Mouse (Mus musculus): ENCODE data around the gene Gemin2. TPM values are rescaled to one million over a fixed set of nuclear protein-coding genes. Genes with fewer than 3 reads are reported as not detected.

The Gemin2 gene
- polyA plus RNA-seq, 1 experiment from 2014 or later = 40.2 TPM

- peaks cover 2% of the 10 kb centered on the region; the same call in 1 of the 2 replicates for H3K4me1 ChIP-seq (ENCODE audit: control insufficient read depth, insufficient read depth, low read length)
- H3K27ac ChIP-seq (replicated peaks; ENCODE audit: low read depth, low read length) = no peak overlapping the region
- peaks cover 11% of the 10 kb centered on the region for H3K36me3 ChIP-seq (ENCODE audit: control insufficient read depth, insufficient read depth, low read length)
- WGBS = 85% methylated on average over 8 of the region's 8 CpGs
- DNase-seq (ENCODE audit: low spot score) (no peak), ATAC-seq (ENCODE audit: insufficient number of reproducible peaks, low FRiP score, low TSS enrichment, low read depth) (no peak)
- H3K9me3 ChIP-seq (ENCODE audit: control insufficient read depth, low read length) = no peaks in the 10 kb centered on the region
- H3K9ac ChIP-seq (ENCODE audit: low read length) = no peak overlapping the region
- no peaks in the 10 kb centered on the region for H3K27me3 ChIP-seq (ENCODE audit: control insufficient read depth, insufficient read depth, low read length)
- H3K4me2 ChIP-seq (ENCODE audit: low read depth, severe bottlenecking) = no peak overlapping the region
- H3K4me3 ChIP-seq (ENCODE audit: low read depth, low read length) = no peak overlapping the region
Measured at GRCm38 (mm10) chr12:59064837-59065236, 51.6 kb downstream of the Gemin2 start.

- Histone ChIP-seq H3K9me3 (ENCODE audit: control insufficient read depth, low read length) (no peaks in the 10 kb centered on the region), H3K9ac (ENCODE audit: low read length) (peak overlapping the region; percentile 100; the same call in 1 of the 2 replicates), H3K4me1 (ENCODE audit: control insufficient read depth, insufficient read depth, low read length) (no peaks in the 10 kb centered on the region), H3K27me3 (ENCODE audit: control insufficient read depth, insufficient read depth, low read length) (no peaks in the 10 kb centered on the region), H3K36me3 (ENCODE audit: control insufficient read depth, insufficient read depth, low read length) (peaks cover 14% of the 10 kb centered on the region), H3K4me3 (ENCODE audit: low read depth, low read length) (no peak overlapping the region; the same call in 1 of the 2 replicates), H3K4me2 (ENCODE audit: low read depth, severe bottlenecking) (peak overlapping the region; percentile 51), H3K27ac (replicated peaks; ENCODE audit: low read depth, low read length) (no peak overlapping the region)
- WGBS = 78% methylated on average over 3 of the region's 3 CpGs
- DNase-seq (ENCODE audit: low spot score) (no peak), ATAC-seq (ENCODE audit: insufficient number of reproducible peaks, low FRiP score, low TSS enrichment, low read depth) (no peak)
Measured at GRCm38 (mm10) chr12:59065776-59066175, 52.6 kb downstream of the Gemin2 start.

- peak within 1 kb of the TSS; percentile 72 for H3K4me2 ChIP-seq (ENCODE audit: low read depth, severe bottlenecking)
- peak within 1 kb of the TSS; percentile 100 for H3K4me3 ChIP-seq (ENCODE audit: low read depth, low read length)
- no peaks in the 10 kb centered on the region for H3K9me3 ChIP-seq (ENCODE audit: control insufficient read depth, low read length)
- peak within 1 kb of the TSS; percentile 70 for H3K27ac ChIP-seq (replicated peaks; ENCODE audit: low read depth, low read length)
- H3K4me1 ChIP-seq (ENCODE audit: control insufficient read depth, insufficient read depth, low read length) = no peaks in the 10 kb centered on the region
- H3K36me3 ChIP-seq (ENCODE audit: control insufficient read depth, insufficient read depth, low read length) = peaks cover 20% of the 10 kb centered on the region
- ATAC-seq (ENCODE audit: insufficient number of reproducible peaks, low FRiP score, low TSS enrichment, low read depth) = peak; percentile 99
- peak; percentile 96 for DNase-seq (ENCODE audit: low spot score)
- H3K27me3 ChIP-seq (ENCODE audit: control insufficient read depth, insufficient read depth, low read length) = no peaks in the 10 kb centered on the region
- peak within 1 kb of the TSS; percentile 100 for H3K9ac ChIP-seq (ENCODE audit: low read length)
- WGBS = under 1% methylated on average over 43 of the region's 43 CpGs
Measured at GRCm38 (mm10) chr12:59066448-59067077, 53.4 kb downstream of the Gemin2 start, which contains the start of gene Pnn. TSS of gene Pnn (plus strand) at chr12:59066884.

GRCm38 (mm10) chr12:59067095-59067494 is 53.9 kb downstream of the Gemin2 start:
- Histone ChIP-seq H3K9me3 (ENCODE audit: control insufficient read depth, low read length) (no peaks in the 10 kb centered on the region), H3K27me3 (ENCODE audit: control insufficient read depth, insufficient read depth, low read length) (no peaks in the 10 kb centered on the region), H3K36me3 (ENCODE audit: control insufficient read depth, insufficient read depth, low read length) (peaks cover 22% of the 10 kb centered on the region), H3K4me2 (ENCODE audit: low read depth, severe bottlenecking) (peak overlapping the region; percentile 72), H3K4me3 (ENCODE audit: low read depth, low read length) (peak overlapping the region; percentile 100), H3K27ac (replicated peaks; ENCODE audit: low read depth, low read length) (peak overlapping the region; percentile 70), H3K4me1 (ENCODE audit: control insufficient read depth, insufficient read depth, low read length) (no peaks in the 10 kb centered on the region), H3K9ac (ENCODE audit: low read length) (peak overlapping the region; percentile 100)
- peak; percentile 58 for ATAC-seq (ENCODE audit: insufficient number of reproducible peaks, low FRiP score, low TSS enrichment, low read depth)
- WGBS = under 1% methylated on average over 41 of the region's 41 CpGs
- peak; percentile 59 for DNase-seq (ENCODE audit: low spot score)

GRCm38 (mm10) chr12:59068791-59069190 is 55.6 kb downstream of the Gemin2 start:
- Histone ChIP-seq H3K9ac (ENCODE audit: low read length) (no peak overlapping the region), H3K36me3 (ENCODE audit: control insufficient read depth, insufficient read depth, low read length) (peaks cover 27% of the 10 kb centered on the region), H3K27ac (replicated peaks; ENCODE audit: low read depth, low read length) (no peak overlapping the region), H3K9me3 (ENCODE audit: control insufficient read depth, low read length) (no peaks in the 10 kb centered on the region), H3K4me2 (ENCODE audit: low read depth, severe bottlenecking) (no peak overlapping the region), H3K4me1 (ENCODE audit: control insufficient read depth, insufficient read depth, low read length) (no peaks in the 10 kb centered on the region), H3K27me3 (ENCODE audit: control insufficient read depth, insufficient read depth, low read length) (no peaks in the 10 kb centered on the region), H3K4me3 (ENCODE audit: low read depth, low read length) (no peak overlapping the region)
- WGBS = 94% methylated on average over 13 of the region's 13 CpGs
- ATAC-seq (ENCODE audit: insufficient number of reproducible peaks, low FRiP score, low TSS enrichment, low read depth) (no peak), DNase-seq (ENCODE audit: low spot score) (no peak)

- Histone ChIP-seq H3K4me3 (ENCODE audit: low read depth, low read length) (no peak overlapping the region), H3K36me3 (ENCODE audit: control insufficient read depth, insufficient read depth, low read length) (peaks cover 30% of the 10 kb centered on the region), H3K4me1 (ENCODE audit: control insufficient read depth, insufficient read depth, low read length) (no peaks in the 10 kb centered on the region), H3K4me2 (ENCODE audit: low read depth, severe bottlenecking) (no peak overlapping the region), H3K9me3 (ENCODE audit: control insufficient read depth, low read length) (no peaks in the 10 kb centered on the region), H3K27me3 (ENCODE audit: control insufficient read depth, insufficient read depth, low read length) (no peaks in the 10 kb centered on the region), H3K9ac (ENCODE audit: low read length) (no peak overlapping the region), H3K27ac (replicated peaks; ENCODE audit: low read depth, low read length) (no peak overlapping the region)
- 85% methylated on average over 11 of the region's 11 CpGs for WGBS
- ATAC-seq (ENCODE audit: insufficient number of reproducible peaks, low FRiP score, low TSS enrichment, low read depth) = no peak
- DNase-seq (ENCODE audit: low spot score) = no peak
Measured at GRCm38 (mm10) chr12:59072286-59072685, 59.1 kb downstream of the Gemin2 start.

GRCm38 (mm10) chr12:59074052-59074451 is 60.9 kb downstream of the Gemin2 start:
- ATAC-seq (ENCODE audit: insufficient number of reproducible peaks, low FRiP score, low TSS enrichment, low read depth) (no peak), DNase-seq (ENCODE audit: low spot score) (no peak)
- Histone ChIP-seq H3K4me1 (ENCODE audit: control insufficient read depth, insufficient read depth, low read length) (no peaks in the 10 kb centered on the region), H3K9me3 (ENCODE audit: control insufficient read depth, low read length) (no peaks in the 10 kb centered on the region), H3K36me3 (ENCODE audit: control insufficient read depth, insufficient read depth, low read length) (peaks cover 24% of the 10 kb centered on the region), H3K4me3 (ENCODE audit: low read depth, low read length) (no peak overlapping the region), H3K9ac (ENCODE audit: low read length) (no peak overlapping the region), H3K27me3 (ENCODE audit: control insufficient read depth, insufficient read depth, low read length) (no peaks in the 10 kb centered on the region), H3K27ac (replicated peaks; ENCODE audit: low read depth, low read length) (no peak overlapping the region), H3K4me2 (ENCODE audit: low read depth, severe bottlenecking) (no peak overlapping the region)
- 85% methylated on average over 3 of the region's 3 CpGs for WGBS

- H3K9ac ChIP-seq (ENCODE audit: low read length) = no peak overlapping the region
- H3K27me3 ChIP-seq (ENCODE audit: control insufficient read depth, insufficient read depth, low read length) = no peaks in the 10 kb centered on the region
- ATAC-seq (ENCODE audit: insufficient number of reproducible peaks, low FRiP score, low TSS enrichment, low read depth) (no peak), DNase-seq (ENCODE audit: low spot score) (no peak)
- H3K9me3 ChIP-seq (ENCODE audit: control insufficient read depth, low read length) = no peaks in the 10 kb centered on the region
- peaks cover 9% of the 10 kb centered on the region; the same call in 1 of the 2 replicates for H3K36me3 ChIP-seq (ENCODE audit: control insufficient read depth, insufficient read depth, low read length)
- no peaks in the 10 kb centered on the region for H3K4me1 ChIP-seq (ENCODE audit: control insufficient read depth, insufficient read depth, low read length)
- H3K4me2 ChIP-seq (ENCODE audit: low read depth, severe bottlenecking) = no peak overlapping the region
- 90% methylated on average over 3 of the region's 3 CpGs for WGBS
- no peak overlapping the region for H3K27ac ChIP-seq (replicated peaks; ENCODE audit: low read depth, low read length)
- H3K4me3 ChIP-seq (ENCODE audit: low read depth, low read length) = no peak overlapping the region
Measured at GRCm38 (mm10) chr12:59076996-59077395, 63.8 kb downstream of the Gemin2 start.

Measured in limb, embryonic 11.5 days (tissue).